In the genomic region with DNA sequence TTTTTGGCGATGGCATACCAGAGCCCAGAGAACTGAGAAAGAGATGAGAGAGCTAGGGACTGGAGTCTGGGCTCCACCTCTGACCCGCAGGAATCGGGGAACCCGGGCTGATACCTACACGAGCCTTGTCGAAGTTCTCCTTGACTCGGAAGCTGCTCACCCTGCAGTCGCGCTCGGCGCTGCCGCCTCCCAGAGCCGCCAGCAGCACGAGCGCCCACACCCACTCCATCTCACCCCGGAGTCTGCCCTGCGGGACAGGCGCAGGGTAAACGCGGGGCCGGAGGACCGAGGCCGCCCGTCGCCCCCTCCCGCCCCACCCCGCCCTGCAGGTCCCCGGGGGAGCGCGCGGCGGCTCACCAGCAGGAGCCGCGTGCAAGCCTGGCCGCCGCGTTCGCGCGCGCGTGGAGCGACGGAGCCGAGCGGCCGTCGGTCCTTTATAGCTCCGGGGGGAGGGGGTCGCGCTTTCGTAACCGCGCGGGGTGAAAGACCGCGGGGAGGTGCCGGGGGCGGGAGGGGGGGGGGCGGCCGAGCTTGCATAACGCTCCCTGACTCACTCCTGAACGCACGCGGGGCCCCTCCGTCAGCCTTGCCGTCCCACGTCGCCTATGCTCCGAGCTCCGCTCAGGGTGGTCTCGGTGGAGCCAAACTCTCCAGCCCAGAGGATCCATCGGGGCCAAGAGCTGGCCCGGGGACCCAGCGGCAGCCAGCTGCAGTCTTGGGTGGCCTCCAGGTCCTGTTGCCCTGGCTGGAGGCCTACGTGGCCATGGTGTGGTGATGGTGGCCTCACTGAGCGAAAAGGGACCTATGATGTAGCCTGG, we compare ENCODE assay signal across 10 mouse cellular contexts. TPM values are rescaled to one million over a fixed set of nuclear protein-coding genes. Genes with fewer than 3 reads are reported as not detected.
A peak's percentile ranks its signal among the peaks of the same experiment; 100 is the strongest.
DNase-seq lines count a peak whose midpoint lies in the region; ATAC-seq and TF ChIP-seq lines count a peak whose summit lies in the region.
"Had no signal": no experiment of that assay in that cellular context is flagged by ENCODE, and none has a peak within 500 bp of the region (broad histone marks: within the 10 kb centered on the region; RNA-seq: fewer than 3 reads in every experiment).

No protein-coding gene starts in this region.

- peak overlapping the region; percentile 55 for H3K4me3 ChIP-seq in erythroblast, embryonic 14.5 days (replicated peaks)
- H3K4me3 ChIP-seq in intestine, embryonic 15.5 days (replicated peaks): peak overlapping the region; percentile 55
- peak overlapping the region; percentile 50 for H3K4me3 ChIP-seq in lung, embryonic 14.5 days (ENCODE audit: low read depth, low read length)

- no peaks in the 10 kb centered on the region for H3K9me3 ChIP-seq in erythroblast, embryonic 14.5 days (ENCODE audit: control insufficient read depth, low read length)
- no peaks in the 10 kb centered on the region for H3K9me3 ChIP-seq in intestine, embryonic 15.5 days
- H3K9me3 ChIP-seq in lung, embryonic 14.5 days (ENCODE audit: low read depth, low read length): no peaks in the 10 kb centered on the region

- no peak overlapping the region; the same call in 1 of the 2 replicates for H3K27ac ChIP-seq in intestine, embryonic 15.5 days
- peak overlapping the region; percentile 24; the same call in 1 of the 2 replicates for H3K27ac ChIP-seq in lung, embryonic 14.5 days (ENCODE audit: low read depth)

- TF ChIP-seq CTCF in lung, embryonic 14.5 days (IDR thresholded peaks at IDR 0.05; ENCODE audit: low read depth): no peak

- ATAC-seq in erythroblast, adult 5-6 weeks (replicated peaks; ENCODE audit: low FRiP score, poor library complexity, severe bottlenecking): no peak
- peak; percentile 87 for ATAC-seq in intestine, embryonic 15.5 days
- ATAC-seq in lung, embryonic 14.5 days (ENCODE audit: insufficient read depth): peak; percentile 84

- peaks cover 29% of the 10 kb centered on the region for H3K27me3 ChIP-seq in erythroblast, embryonic 14.5 days (ENCODE audit: control insufficient read depth)
- H3K27me3 ChIP-seq in intestine, embryonic 15.5 days (replicated peaks): peaks cover 13% of the 10 kb centered on the region; the same call in 1 of the 2 replicates
- H3K27me3 ChIP-seq in lung, embryonic 14.5 days (ENCODE audit: insufficient read depth, low read length): peaks cover 19% of the 10 kb centered on the region; the same call in 1 of the 2 replicates

- H3K36me3 ChIP-seq in erythroblast, embryonic 14.5 days (ENCODE audit: control insufficient read depth): no peaks in the 10 kb centered on the region
- H3K36me3 ChIP-seq in intestine, embryonic 15.5 days: no peaks in the 10 kb centered on the region
- no peaks in the 10 kb centered on the region for H3K36me3 ChIP-seq in lung, embryonic 14.5 days (ENCODE audit: insufficient read depth)

- under 1% methylated on average over 65 of the region's 77 CpGs for WGBS in intestine, embryonic 15.5 days
- 1% methylated on average over 50 of the region's 77 CpGs for WGBS in lung, embryonic 14.5 days

- H3K4me2 ChIP-seq in intestine, embryonic 15.5 days (replicated peaks): peak overlapping the region; percentile 93
- H3K4me2 ChIP-seq in lung, embryonic 14.5 days: peak overlapping the region; percentile 88

- DNase-seq in embryo, embryonic 10 days (ENCODE audit: low spot score): peak; percentile 48
- DNase-seq in gastrocnemius, postnatal 4 days (ENCODE audit: low spot score in 2 of 2): peak; percentile 46 to 53
- DNase-seq in lung, embryonic 14.5 days: peak; percentile 73
- peak; percentile 57 for DNase-seq in retina, embryonic 14.5 days (ENCODE audit: low spot score)
- no peak for DNase-seq in spleen, postnatal 14 days (ENCODE audit: low spot score in 2 of 2)

- peak overlapping the region; percentile 38 for H3K9ac ChIP-seq in intestine, embryonic 15.5 days
- H3K9ac ChIP-seq in lung, embryonic 14.5 days: peak overlapping the region; percentile 61

- no peaks in the 10 kb centered on the region for H3K4me1 ChIP-seq in erythroblast, embryonic 14.5 days (ENCODE audit: control insufficient read depth)
- H3K4me1 ChIP-seq in intestine, embryonic 15.5 days (replicated peaks): peaks cover 4% of the 10 kb centered on the region
- no peaks in the 10 kb centered on the region for H3K4me1 ChIP-seq in lung, embryonic 14.5 days (ENCODE audit: insufficient read depth)

RNA-seq across cellular contexts. Expression of a gene that starts 0.5 kb away (rescaled TPM):
- polyA plus RNA-seq in erythroblast, embryonic 14.5 days (2012): 0.58 and 0.82 TPM in 2 replicates
- not detected in 2 replicates for total RNA-seq in erythroblast, adult 5-6 weeks (2015; ENCODE audit: low replicate concordance)
- not detected in 2 replicates for total RNA-seq in erythroblast, adult 5-6 weeks (2017; ENCODE audit: low replicate concordance)
- total RNA-seq in gastrocnemius, postnatal 4 days (2021): 10 to 100 TPM; 10.6 to 19.7 TPM
- polyA plus RNA-seq in intestine, embryonic 15.5 days (2015; fragmentation: Nextera tagmentation; extraction: Ambion mirVana): 86.5 and 87.7 TPM in 2 replicates
- polyA plus RNA-seq in lung, embryonic 14.5 days (2014; fragmentation: Nextera tagmentation; extraction: Ambion mirVana): 11.1 and 12.7 TPM in 2 replicates

RNA-seq across cellular contexts. Expression of a gene that starts 8.0 kb away (rescaled TPM):
- polyA plus RNA-seq in erythroblast, embryonic 14.5 days (2012): not detected in 2 replicates
- total RNA-seq in erythroblast, adult 5-6 weeks (2015; ENCODE audit: low replicate concordance): not detected in 2 replicates
- total RNA-seq in erythroblast, adult 5-6 weeks (2017; ENCODE audit: low replicate concordance): not detected in 2 replicates
- not detected for total RNA-seq in gastrocnemius, postnatal 4 days (2021)
- 0.15 and 0.24 TPM in 2 replicates for polyA plus RNA-seq in intestine, embryonic 15.5 days (2015; fragmentation: Nextera tagmentation; extraction: Ambion mirVana)
- not detected in 2 replicates for polyA plus RNA-seq in lung, embryonic 14.5 days (2014; fragmentation: Nextera tagmentation; extraction: Ambion mirVana)
- polyA plus RNA-seq: C2C12; gonadal fat pad, adult 2 months had no signal

RNA-seq across cellular contexts. Expression of a gene that starts 27.7 kb away (rescaled TPM):
- not detected in 2 replicates for polyA plus RNA-seq in erythroblast, embryonic 14.5 days (2012)
- not detected in 2 replicates for total RNA-seq in erythroblast, adult 5-6 weeks (2015; ENCODE audit: low replicate concordance)
- not detected in 2 replicates for total RNA-seq in erythroblast, adult 5-6 weeks (2017; ENCODE audit: low replicate concordance)
- under 1 TPM in 1 of 2 experiments, not detected in 1; 0.31 TPM for total RNA-seq in gastrocnemius, postnatal 4 days (2021)
- polyA plus RNA-seq in intestine, embryonic 15.5 days (2015; fragmentation: Nextera tagmentation; extraction: Ambion mirVana): 7.0 and 9.0 TPM in 2 replicates
- polyA plus RNA-seq in lung, embryonic 14.5 days (2014; fragmentation: Nextera tagmentation; extraction: Ambion mirVana): 3.1 and 3.3 TPM in 2 replicates
- polyA plus RNA-seq: C2C12 had no signal

Comparison
In these comparisons a context has a peak if more than half of its experiments do, and no peak if none do; other contexts are left out.
1. DNase-seq: peak in embryo, embryonic 10 days (single experiment), gastrocnemius, postnatal 4 days (2 of 2), lung, embryonic 14.5 days (single experiment) and retina, embryonic 14.5 days (single experiment); none in spleen, postnatal 14 days (0 of 2).
2. Peak in every context shown above with its lines, with median percentiles within 50 percentile points of each other: H3K4me3 ChIP-seq.